Mouse (Mus musculus) small intestine, adult 2 months (tissue): Measurements from ENCODE around the gene Cpm.

ENCODE experiments used
- CTCF ChIP-seq: fragments of 200-500 bp; IDR thresholded peaks from 2 replicates; pipeline ENCODE4 v1.5.1; 2012; ENCODE audit warnings: low read depth, mild to moderate bottlenecking, control low read depth, inconsistent platforms, low read length, moderate library complexity, mixed read lengths; ENCODE audit not compliant: insufficient replicate concordance, insufficient read length; ENCODE audit errors: extremely low read depth
- POLR2A ChIP-seq: fragments of 200-500 bp; IDR thresholded peaks from 2 replicates; pipeline ENCODE4 v1.6.1; 2012; ENCODE audit warnings: low read depth, mild to moderate bottlenecking, control low read depth, inconsistent platforms, low read length, moderate library complexity

- TF ChIP-seq CTCF = no peak
- TF ChIP-seq POLR2A = no peak
Measured at GRCm38 (mm10) chr10:117696827-117697560, 67.7 kb downstream of the Cpm start.
